Mouse (Mus musculus): ENCODE measurements around the gene Pold1. TPM values are rescaled to one million over a fixed set of nuclear protein-coding genes. Genes with fewer than 3 reads are reported as not detected.

Pold1 gene
- total and polyA plus RNA-seq, 3 experiments: 54.6 to 252 (median 70.1) TPM

DNA sequence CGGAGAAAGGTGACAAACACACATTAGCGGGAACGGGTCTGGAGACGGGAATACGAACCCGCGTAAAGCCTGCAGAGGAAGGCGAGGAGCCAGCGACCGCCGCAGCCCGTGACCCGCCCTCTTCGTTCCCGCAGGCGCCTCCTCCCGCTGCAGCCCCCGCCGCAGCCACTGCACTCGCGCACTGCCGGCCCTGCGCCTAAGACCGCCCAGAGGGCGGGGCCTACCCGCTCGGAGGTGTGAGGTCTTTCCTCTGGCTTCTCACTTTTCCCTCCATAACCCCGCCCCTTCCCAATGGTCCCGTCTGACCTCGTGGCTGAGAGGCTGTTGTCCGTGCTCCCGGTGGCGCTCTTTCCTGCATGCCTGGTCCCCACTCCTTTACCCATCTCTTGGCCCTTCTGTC is 40.5 kb upstream of the Pold1 start:
- TF ChIP-seq TAL1 (conservative IDR thresholded peaks at IDR 0.05; ENCODE audit: low read depth, low read length): no peak
- TF ChIP-seq GATA2 (IDR thresholded peaks at IDR 0.05; ENCODE audit: borderline replicate concordance, low read depth, low read length): no peak
- no peak for TF ChIP-seq GATA1 (IDR thresholded peaks at IDR 0.05; ENCODE audit: borderline replicate concordance, low read length)
- no peak for TF ChIP-seq CTCF (IDR thresholded peaks at IDR 0.05; ENCODE audit: low read depth, low read length)
- TF ChIP-seq POLR2AphosphoS5 (IDR thresholded peaks at IDR 0.05; ENCODE audit: insufficient replicate concordance, low read depth, low read length): no peak
- no peak for ATAC-seq (ENCODE audit: extremely low read depth, insufficient number of reproducible peaks, low FRiP score, poor library complexity, severe bottlenecking)
- Histone ChIP-seq H3K36me3 (replicated peaks) (no peaks in the 10 kb centered on the region), H3K27me3 (ENCODE audit: insufficient read depth, low read length) (peaks cover 43% of the 10 kb centered on the region), H3K4me1 (ENCODE audit: insufficient read depth, low read depth, low read length) (peaks cover 4% of the 10 kb centered on the region), H3K4me3 (ENCODE audit: low read depth, low read length) (peak overlapping the region; percentile 16; the same call in 1 of the 2 replicates), H3K9me3 (replicated peaks) (peaks cover 11% of the 10 kb centered on the region)
- DNase-seq (ENCODE audit: low spot score): no peak

DNA sequence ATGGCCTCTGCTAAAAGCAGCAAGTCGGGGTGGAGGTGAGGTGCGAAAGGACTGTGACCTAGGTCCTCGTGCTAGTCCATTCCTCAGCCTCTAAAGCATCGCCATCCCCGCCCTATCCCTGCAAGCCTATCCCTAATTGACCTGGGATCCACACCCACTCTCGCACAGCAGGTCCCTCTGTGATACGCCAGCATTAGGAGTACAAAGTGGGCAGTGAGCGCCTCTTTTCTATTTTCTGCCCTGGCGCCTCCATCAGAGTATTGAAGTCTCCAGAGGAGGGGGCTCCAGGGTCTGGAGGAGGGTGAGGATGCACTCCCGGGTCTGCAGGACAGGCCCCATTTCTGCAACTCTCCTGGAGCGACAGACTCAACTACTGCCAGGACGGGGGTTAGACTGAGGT is 39.7 kb upstream of the Pold1 start:
- H3K36me3 ChIP-seq (replicated peaks): no peaks in the 10 kb centered on the region
- H3K4me3 ChIP-seq (ENCODE audit: low read depth, low read length): no peak overlapping the region
- TF ChIP-seq TAL1 (conservative IDR thresholded peaks at IDR 0.05; ENCODE audit: low read depth, low read length): no peak
- TF ChIP-seq POLR2AphosphoS5 (IDR thresholded peaks at IDR 0.05; ENCODE audit: insufficient replicate concordance, low read depth, low read length): no peak
- no peak for TF ChIP-seq GATA2 (IDR thresholded peaks at IDR 0.05; ENCODE audit: borderline replicate concordance, low read depth, low read length)
- peaks cover 4% of the 10 kb centered on the region for H3K4me1 ChIP-seq (ENCODE audit: insufficient read depth, low read depth, low read length)
- no peak for ATAC-seq (ENCODE audit: extremely low read depth, insufficient number of reproducible peaks, low FRiP score, poor library complexity, severe bottlenecking)
- peaks cover 43% of the 10 kb centered on the region for H3K27me3 ChIP-seq (ENCODE audit: insufficient read depth, low read length)
- H3K9me3 ChIP-seq (replicated peaks): peaks cover 11% of the 10 kb centered on the region
- DNase-seq (ENCODE audit: low spot score): no peak

DNA sequence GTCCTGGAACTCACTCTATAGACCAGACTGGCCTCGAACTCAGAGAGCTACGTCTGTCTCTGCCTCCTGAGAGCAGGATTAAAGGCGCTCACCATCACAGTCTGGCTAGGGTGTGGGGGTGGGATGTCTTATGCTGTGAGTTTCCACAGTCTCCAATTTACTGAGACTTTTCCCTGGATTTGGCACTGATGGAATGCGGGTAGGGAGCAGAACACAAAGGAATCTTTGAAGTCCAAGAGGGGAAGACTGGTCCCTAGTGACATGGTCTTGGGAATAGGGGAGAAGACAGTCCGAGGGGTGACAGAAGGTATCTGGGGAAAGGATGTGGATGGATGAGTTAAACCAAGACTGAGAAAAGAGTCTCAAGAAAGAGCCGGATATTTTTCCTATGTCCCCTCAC is 39.0 kb upstream of the Pold1 start:
- TF ChIP-seq TAL1 (conservative IDR thresholded peaks at IDR 0.05; ENCODE audit: low read depth, low read length) (no peak), CTCF (IDR thresholded peaks at IDR 0.05; ENCODE audit: low read depth, low read length) (no peak), GATA1 (IDR thresholded peaks at IDR 0.05; ENCODE audit: borderline replicate concordance, low read length) (no peak), POLR2AphosphoS5 (IDR thresholded peaks at IDR 0.05; ENCODE audit: insufficient replicate concordance, low read depth, low read length) (no peak), GATA2 (IDR thresholded peaks at IDR 0.05; ENCODE audit: borderline replicate concordance, low read depth, low read length) (no peak)
- Histone ChIP-seq H3K36me3 (replicated peaks) (no peaks in the 10 kb centered on the region), H3K9me3 (replicated peaks) (peaks cover 11% of the 10 kb centered on the region), H3K27me3 (ENCODE audit: insufficient read depth, low read length) (peaks cover 45% of the 10 kb centered on the region), H3K4me1 (ENCODE audit: insufficient read depth, low read depth, low read length) (peaks cover 4% of the 10 kb centered on the region), H3K4me3 (ENCODE audit: low read depth, low read length) (no peak overlapping the region)
- ATAC-seq (ENCODE audit: extremely low read depth, insufficient number of reproducible peaks, low FRiP score, poor library complexity, severe bottlenecking): no peak
- no peak for DNase-seq (ENCODE audit: low spot score)

DNA sequence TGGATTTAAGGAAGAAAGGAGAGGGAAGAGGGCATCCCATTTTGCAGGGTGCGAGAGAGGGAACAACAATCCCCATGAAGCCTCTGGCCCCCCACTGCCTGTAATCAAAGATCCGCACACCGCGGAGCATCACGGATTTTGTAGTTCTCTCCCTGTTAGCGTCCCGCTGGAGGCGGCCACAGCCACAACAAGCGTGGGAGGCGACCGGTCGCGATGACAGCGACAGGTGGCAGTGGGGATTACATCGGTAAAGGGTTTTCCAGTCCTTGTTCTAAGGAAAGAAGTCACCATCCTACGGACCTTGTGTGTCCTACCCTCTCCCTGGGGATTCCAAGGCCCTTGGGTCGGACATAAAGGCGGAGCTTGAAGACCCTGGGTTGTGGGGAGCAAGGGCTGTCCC is 38.3 kb upstream of the Pold1 start:
- Histone ChIP-seq H3K27me3 (ENCODE audit: insufficient read depth, low read length) (peaks cover 50% of the 10 kb centered on the region), H3K4me1 (ENCODE audit: insufficient read depth, low read depth, low read length) (peaks cover 4% of the 10 kb centered on the region), H3K4me3 (ENCODE audit: low read depth, low read length) (no peak overlapping the region), H3K36me3 (replicated peaks) (no peaks in the 10 kb centered on the region), H3K9me3 (replicated peaks) (peaks cover 11% of the 10 kb centered on the region)
- ATAC-seq (ENCODE audit: extremely low read depth, insufficient number of reproducible peaks, low FRiP score, poor library complexity, severe bottlenecking) (no peak), DNase-seq (ENCODE audit: low spot score) (no peak)
- TF ChIP-seq TAL1 (conservative IDR thresholded peaks at IDR 0.05; ENCODE audit: low read depth, low read length): no peak
- TF ChIP-seq CTCF (IDR thresholded peaks at IDR 0.05; ENCODE audit: low read depth, low read length): no peak
- TF ChIP-seq GATA1 (IDR thresholded peaks at IDR 0.05; ENCODE audit: borderline replicate concordance, low read length): no peak
- TF ChIP-seq POLR2AphosphoS5 (IDR thresholded peaks at IDR 0.05; ENCODE audit: insufficient replicate concordance, low read depth, low read length): no peak
- TF ChIP-seq GATA2 (IDR thresholded peaks at IDR 0.05; ENCODE audit: borderline replicate concordance, low read depth, low read length): no peak

DNA sequence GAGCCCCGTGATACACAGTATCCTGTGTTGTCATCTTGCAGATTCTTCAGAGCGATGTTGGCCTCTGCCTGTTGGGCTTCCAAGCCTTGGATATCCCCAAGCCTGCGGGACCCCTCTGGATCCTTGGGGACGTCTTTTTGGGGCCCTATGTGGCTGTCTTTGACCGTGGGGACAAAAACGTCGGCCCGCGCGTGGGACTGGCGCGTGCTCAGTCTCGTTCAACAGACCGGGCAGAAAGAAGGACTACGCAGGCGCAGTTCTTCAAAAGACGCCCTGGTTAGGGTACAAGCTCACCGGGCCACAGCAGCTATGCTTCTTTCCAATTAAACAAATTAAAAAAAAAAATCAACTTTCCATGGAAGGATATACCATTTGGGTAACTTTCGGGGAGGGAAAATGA is 37.9 kb upstream of the Pold1 start:
- Histone ChIP-seq H3K27me3 (ENCODE audit: insufficient read depth, low read length) (peaks cover 50% of the 10 kb centered on the region), H3K4me1 (ENCODE audit: insufficient read depth, low read depth, low read length) (peaks cover 4% of the 10 kb centered on the region), H3K36me3 (replicated peaks) (no peaks in the 10 kb centered on the region), H3K4me3 (ENCODE audit: low read depth, low read length) (no peak overlapping the region), H3K9me3 (replicated peaks) (peaks cover 11% of the 10 kb centered on the region)
- DNase-seq (ENCODE audit: low spot score): no peak
- ATAC-seq (ENCODE audit: extremely low read depth, insufficient number of reproducible peaks, low FRiP score, poor library complexity, severe bottlenecking): no peak
- TF ChIP-seq POLR2AphosphoS5 (IDR thresholded peaks at IDR 0.05; ENCODE audit: insufficient replicate concordance, low read depth, low read length): no peak
- no peak for TF ChIP-seq TAL1 (conservative IDR thresholded peaks at IDR 0.05; ENCODE audit: low read depth, low read length)

DNA sequence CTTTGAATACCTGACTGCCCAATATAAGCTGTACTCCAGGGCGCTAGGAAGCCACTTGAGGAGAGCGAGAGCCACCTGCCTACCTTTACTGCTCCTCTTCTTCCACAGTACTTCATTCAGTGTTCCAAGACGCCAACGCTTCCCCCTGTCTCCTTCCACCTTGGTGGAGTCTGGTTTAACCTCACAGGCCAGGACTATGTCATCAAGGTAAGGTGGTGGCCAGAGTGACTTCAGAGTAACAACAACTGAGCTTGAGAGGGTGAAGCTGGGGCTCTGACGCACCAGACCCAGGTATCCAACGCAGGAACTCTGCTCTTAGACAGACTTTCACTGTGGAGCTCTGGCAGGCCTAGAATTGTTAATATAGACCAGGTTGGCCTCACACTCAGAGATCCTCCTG is 37.0 kb upstream of the Pold1 start:
- Histone ChIP-seq H3K4me3 (ENCODE audit: low read depth, low read length) (no peak overlapping the region), H3K9me3 (replicated peaks) (peaks cover 2% of the 10 kb centered on the region; the same call in 1 of the 2 replicates), H3K4me1 (ENCODE audit: insufficient read depth, low read depth, low read length) (peaks cover 4% of the 10 kb centered on the region), H3K27me3 (ENCODE audit: insufficient read depth, low read length) (peaks cover 54% of the 10 kb centered on the region), H3K36me3 (replicated peaks) (no peaks in the 10 kb centered on the region)
- no peak for ATAC-seq (ENCODE audit: extremely low read depth, insufficient number of reproducible peaks, low FRiP score, poor library complexity, severe bottlenecking)
- TF ChIP-seq POLR2AphosphoS5 (IDR thresholded peaks at IDR 0.05; ENCODE audit: insufficient replicate concordance, low read depth, low read length) (no peak), TAL1 (conservative IDR thresholded peaks at IDR 0.05; ENCODE audit: low read depth, low read length) (no peak), GATA2 (IDR thresholded peaks at IDR 0.05; ENCODE audit: borderline replicate concordance, low read depth, low read length) (no peak)
- DNase-seq (ENCODE audit: low spot score): no peak

DNA sequence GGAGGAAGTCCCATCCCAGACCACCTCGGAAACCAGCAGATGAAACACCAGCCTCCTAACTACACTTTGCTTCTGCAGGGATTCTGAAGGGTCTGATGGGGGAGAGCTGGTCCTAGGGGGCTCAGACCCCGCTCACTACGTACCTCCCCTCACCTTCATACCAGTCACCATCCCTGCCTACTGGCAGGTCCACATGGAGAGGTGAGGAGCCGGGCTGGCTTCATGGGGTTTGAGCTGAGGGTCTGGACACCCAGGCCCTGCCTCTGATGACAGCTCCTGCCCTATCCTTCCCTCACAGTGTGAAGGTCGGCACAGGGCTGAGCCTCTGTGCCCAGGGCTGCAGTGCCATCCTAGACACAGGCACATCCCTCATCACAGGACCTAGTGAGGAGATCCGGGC is 36.3 kb upstream of the Pold1 start:
- H3K27me3 ChIP-seq (ENCODE audit: insufficient read depth, low read length): peaks cover 52% of the 10 kb centered on the region
- no peaks in the 10 kb centered on the region for H3K36me3 ChIP-seq (replicated peaks)
- no peak overlapping the region for H3K4me3 ChIP-seq (ENCODE audit: low read depth, low read length)
- H3K4me1 ChIP-seq (ENCODE audit: insufficient read depth, low read depth, low read length): peaks cover 4% of the 10 kb centered on the region
- ATAC-seq (ENCODE audit: extremely low read depth, insufficient number of reproducible peaks, low FRiP score, poor library complexity, severe bottlenecking): no peak
- H3K9me3 ChIP-seq (replicated peaks): no peaks in the 10 kb centered on the region
- TF ChIP-seq GATA2 (IDR thresholded peaks at IDR 0.05; ENCODE audit: borderline replicate concordance, low read depth, low read length) (no peak), TAL1 (conservative IDR thresholded peaks at IDR 0.05; ENCODE audit: low read depth, low read length) (no peak), CTCF (IDR thresholded peaks at IDR 0.05; ENCODE audit: low read depth, low read length) (no peak), POLR2AphosphoS5 (IDR thresholded peaks at IDR 0.05; ENCODE audit: insufficient replicate concordance, low read depth, low read length) (no peak), GATA1 (IDR thresholded peaks at IDR 0.05; ENCODE audit: borderline replicate concordance, low read length) (no peak)
- no peak for DNase-seq (ENCODE audit: low spot score)
